Mouse (Mus musculus): ENCODE data around the gene Msi2. TPM values are rescaled to one million over a fixed set of nuclear protein-coding genes. Genes with fewer than 3 reads are reported as not detected.

The Msi2 gene
- total and polyA plus RNA-seq, 2 experiments from 2014 or later, result 26.9 to 133 TPM

- DNase-seq (ENCODE audit: low spot score), result no peak
- Histone ChIP-seq H3K4me1 (ENCODE audit: insufficient read depth, low read length) (no peaks in the 10 kb centered on the region; the same call in 1 of the 2 replicates), H3K4me2 (ENCODE audit: low read depth, low read length, poor library complexity, severe bottlenecking) (no peak overlapping the region), H3K36me3 (ENCODE audit: insufficient read depth, low read length) (no peaks in the 10 kb centered on the region), H3K27ac (ENCODE audit: low read depth, low read length) (no peak overlapping the region), H3K27me3 (ENCODE audit: insufficient read depth, low read length) (no peaks in the 10 kb centered on the region), H3K4me3 (ENCODE audit: low read depth, low read length) (no peak overlapping the region), H3K9me3 (ENCODE audit: low read length) (no peaks in the 10 kb centered on the region), H3K9ac (replicated peaks; ENCODE audit: low read length, poor library complexity, severe bottlenecking) (no peak overlapping the region)
- no peak for TF ChIP-seq CTCF (IDR thresholded peaks at IDR 0.05)
- ATAC-seq (ENCODE audit: low FRiP score), result no peak
- WGBS, result 38% methylated on average over 20 of the region's 20 CpGs
These were observed 151.4 kb downstream of the Msi2 start for GRCm38 (mm10) chr11:88566613-88567606.

- H3K4me1 ChIP-seq (ENCODE audit: insufficient read depth, low read length), result no peaks in the 10 kb centered on the region; the same call in 1 of the 2 replicates
- H3K4me2 ChIP-seq (ENCODE audit: low read depth, low read length, poor library complexity, severe bottlenecking), result no peak overlapping the region
- no peak overlapping the region for H3K27ac ChIP-seq (ENCODE audit: low read depth, low read length)
- H3K4me3 ChIP-seq (ENCODE audit: low read depth, low read length), result no peak overlapping the region
- 53% methylated on average over 7 of the region's 7 CpGs for WGBS
- peak; percentile 46 for DNase-seq (ENCODE audit: low spot score)
- H3K27me3 ChIP-seq (ENCODE audit: insufficient read depth, low read length), result no peaks in the 10 kb centered on the region
- H3K9ac ChIP-seq (replicated peaks; ENCODE audit: low read length, poor library complexity, severe bottlenecking), result no peak overlapping the region
- no peak for TF ChIP-seq CTCF (IDR thresholded peaks at IDR 0.05)
- ATAC-seq (ENCODE audit: low FRiP score), result no peak
- no peaks in the 10 kb centered on the region for H3K36me3 ChIP-seq (ENCODE audit: insufficient read depth, low read length)
- H3K9me3 ChIP-seq (ENCODE audit: low read length), result no peaks in the 10 kb centered on the region
These were observed 153.5 kb downstream of the Msi2 start for GRCm38 (mm10) chr11:88564810-88565209.

- H3K4me1 ChIP-seq (ENCODE audit: insufficient read depth, low read length), result no peaks in the 10 kb centered on the region; the same call in 1 of the 2 replicates
- ATAC-seq (ENCODE audit: low FRiP score) (no peak), DNase-seq (ENCODE audit: low spot score) (no peak)
These were observed 153.9 kb downstream of the Msi2 start for GRCm38 (mm10) chr11:88564363-88564762.

GRCm38 (mm10) chr11:88561191-88561590 is 157.1 kb downstream of the Msi2 start:
- H3K27ac ChIP-seq (ENCODE audit: low read depth, low read length), result no peak overlapping the region
- WGBS, result 41% methylated on average over 6 of the region's 6 CpGs
- H3K4me1 ChIP-seq (ENCODE audit: insufficient read depth, low read length), result no peaks in the 10 kb centered on the region; the same call in 1 of the 2 replicates
- ATAC-seq (ENCODE audit: low FRiP score) (no peak), DNase-seq (ENCODE audit: low spot score) (no peak)
- H3K9me3 ChIP-seq (ENCODE audit: low read length), result no peaks in the 10 kb centered on the region
- H3K36me3 ChIP-seq (ENCODE audit: insufficient read depth, low read length), result no peaks in the 10 kb centered on the region
- H3K9ac ChIP-seq (replicated peaks; ENCODE audit: low read length, poor library complexity, severe bottlenecking), result no peak overlapping the region
- TF ChIP-seq CTCF (IDR thresholded peaks at IDR 0.05), result no peak
- H3K27me3 ChIP-seq (ENCODE audit: insufficient read depth, low read length), result no peaks in the 10 kb centered on the region
- H3K4me3 ChIP-seq (ENCODE audit: low read depth, low read length), result no peak overlapping the region
- H3K4me2 ChIP-seq (ENCODE audit: low read depth, low read length, poor library complexity, severe bottlenecking), result no peak overlapping the region

More at GRCm38 (mm10) chr11:88564363-88564762, 153.9 kb downstream of the Msi2 start:
- H3K27ac ChIP-seq (ENCODE audit: low read depth, low read length), result no peak overlapping the region
- WGBS, result 26% methylated on average over 5 of the region's 5 CpGs
- H3K4me3 ChIP-seq (ENCODE audit: low read depth, low read length), result no peak overlapping the region
- no peaks in the 10 kb centered on the region for H3K27me3 ChIP-seq (ENCODE audit: insufficient read depth, low read length)
- H3K4me2 ChIP-seq (ENCODE audit: low read depth, low read length, poor library complexity, severe bottlenecking), result no peak overlapping the region
- H3K36me3 ChIP-seq (ENCODE audit: insufficient read depth, low read length), result no peaks in the 10 kb centered on the region
- H3K9ac ChIP-seq (replicated peaks; ENCODE audit: low read length, poor library complexity, severe bottlenecking), result no peak overlapping the region
- no peaks in the 10 kb centered on the region for H3K9me3 ChIP-seq (ENCODE audit: low read length)
- TF ChIP-seq CTCF (IDR thresholded peaks at IDR 0.05), result no peak

- H3K4me1 ChIP-seq (ENCODE audit: insufficient read depth, low read length), result no peaks in the 10 kb centered on the region; the same call in 1 of the 2 replicates
- no peak overlapping the region for H3K4me3 ChIP-seq (ENCODE audit: low read depth, low read length)
- no peak for TF ChIP-seq CTCF (IDR thresholded peaks at IDR 0.05)
- ATAC-seq (ENCODE audit: low FRiP score) (no peak), DNase-seq (ENCODE audit: low spot score) (no peak)
- H3K27me3 ChIP-seq (ENCODE audit: insufficient read depth, low read length), result no peaks in the 10 kb centered on the region
- no peak overlapping the region for H3K27ac ChIP-seq (ENCODE audit: low read depth, low read length)
- WGBS, result 75% methylated on average over 9 of the region's 9 CpGs
- no peaks in the 10 kb centered on the region for H3K9me3 ChIP-seq (ENCODE audit: low read length)
- no peak overlapping the region for H3K4me2 ChIP-seq (ENCODE audit: low read depth, low read length, poor library complexity, severe bottlenecking)
- no peak overlapping the region for H3K9ac ChIP-seq (replicated peaks; ENCODE audit: low read length, poor library complexity, severe bottlenecking)
- H3K36me3 ChIP-seq (ENCODE audit: insufficient read depth, low read length), result no peaks in the 10 kb centered on the region
These were observed 157.7 kb downstream of the Msi2 start for GRCm38 (mm10) chr11:88560634-88561033.

- no peaks in the 10 kb centered on the region for H3K36me3 ChIP-seq (ENCODE audit: insufficient read depth, low read length)
- no peaks in the 10 kb centered on the region; the same call in 1 of the 2 replicates for H3K4me1 ChIP-seq (ENCODE audit: insufficient read depth, low read length)
- H3K27ac ChIP-seq (ENCODE audit: low read depth, low read length), result no peak overlapping the region
- DNase-seq (ENCODE audit: low spot score) (no peak), ATAC-seq (ENCODE audit: low FRiP score) (no peak)
- peak; percentile 14; the same call in 1 of the 2 replicates for TF ChIP-seq CTCF (IDR thresholded peaks at IDR 0.05)
- no peak overlapping the region for H3K4me3 ChIP-seq (ENCODE audit: low read depth, low read length)
- WGBS, result 63% methylated on average over 10 of the region's 10 CpGs
- H3K9ac ChIP-seq (replicated peaks; ENCODE audit: low read length, poor library complexity, severe bottlenecking), result no peak overlapping the region
- no peak overlapping the region for H3K4me2 ChIP-seq (ENCODE audit: low read depth, low read length, poor library complexity, severe bottlenecking)
- no peaks in the 10 kb centered on the region for H3K9me3 ChIP-seq (ENCODE audit: low read length)
- no peaks in the 10 kb centered on the region for H3K27me3 ChIP-seq (ENCODE audit: insufficient read depth, low read length)
These were observed 158.8 kb downstream of the Msi2 start for GRCm38 (mm10) chr11:88559365-88559970.
